Mouse (Mus musculus) forebrain, embryonic 15.5 days (tissue): ENCODE measurements around the gene Cep290. TPM values are rescaled to one million over a fixed set of nuclear protein-coding genes. Genes with fewer than 3 reads are reported as not detected.
"Not testable (repeated sequence)": the region's sequence is repeated elsewhere in the genome, so short reads cannot be mapped to it uniquely, and the experiment has no call there.

Experiments used
- ATAC-seq: fragments of 200-750 bp; cut with Nextera tagmentation; replicated peaks from 2 replicates; pipeline ENCODE4 v1.8.0; 2017; ENCODE audit warnings: mild to moderate bottlenecking, moderate TSS enrichment, moderate library complexity
- H3K27ac ChIP-seq: fragments of 300-500 bp; sonication (generic); replicated peaks from 2 replicates; pipeline ENCODE4 v1.5.1; 2015; ENCODE audit warnings: mild to moderate bottlenecking, inconsistent platforms
- H3K27me3 ChIP-seq: fragments of 300-500 bp; sonication (generic); 2 replicates; pipeline ENCODE4 v1.6.1; 2015; ENCODE audit warnings: inconsistent platforms
- H3K36me3 ChIP-seq: fragments of 300-500 bp; sonication (generic); 2 replicates; pipeline ENCODE4 v1.6.1; 2015; ENCODE audit warnings: mild to moderate bottlenecking, inconsistent platforms
- H3K4me1 ChIP-seq: fragments of 300-500 bp; sonication (generic); 2 replicates; pipeline ENCODE4 v1.6.1; 2015; ENCODE audit warnings: inconsistent platforms
- H3K4me2 ChIP-seq: fragments of 300-500 bp; sonication (generic); replicated peaks from 2 replicates; pipeline ENCODE4 v1.6.1; 2015; ENCODE audit warnings: mild to moderate bottlenecking, inconsistent platforms
- H3K4me3 ChIP-seq: fragments of 300-500 bp; sonication (generic); 2 replicates; pipeline ENCODE4 v1.5.1; 2015; ENCODE audit warnings: mild to moderate bottlenecking, inconsistent platforms
- H3K9ac ChIP-seq: fragments of 300-500 bp; sonication (generic); replicated peaks from 2 replicates; pipeline ENCODE4 v1.6.1; 2015; ENCODE audit warnings: mild to moderate bottlenecking, inconsistent platforms
- H3K9me3 ChIP-seq: fragments of 300-500 bp; sonication (generic); 2 replicates; pipeline ENCODE4 v1.6.1; 2016; ENCODE audit warnings: inconsistent platforms
- WGBS: fragments of 180-500 bp; shearing (Covaris S2); methylation state at CpG from one replicate; pipeline ENCODE4 v1.1.7; 2015; ENCODE audit warnings: mixed read lengths; 5-methylcytosine and 5-hydroxymethylcytosine counted together
- polyA plus RNA-seq: library from polyadenylated mRNA; unstranded; fragments of >200 nt; fragmentation: Nextera tagmentation; extraction: Ambion mirVana; gene quantifications from 2 replicates; pipeline ENCODE4 v1.2.1, GENCODE M21; 2015

Cep290 gene
- polyA plus RNA-seq, 1 experiment from 2014 or later, result 6.9 TPM

GRCm38 (mm10) chr10:100556566-100557175 is 69.3 kb downstream of the Cep290 start:
- Histone ChIP-seq H3K4me3 (no peak overlapping the region), H3K36me3 (peaks cover 9% of the 10 kb centered on the region), H3K27ac (no peak overlapping the region), H3K9me3 (no peaks in the 10 kb centered on the region), H3K9ac (no peak overlapping the region), H3K4me2 (no peak overlapping the region), H3K4me1 (no peaks in the 10 kb centered on the region), H3K27me3 (no peaks in the 10 kb centered on the region)
- WGBS, result 55% methylated on average over 3 of the region's 3 CpGs
- ATAC-seq, result peak; percentile 76

- H3K4me1 ChIP-seq, H3K27ac ChIP-seq, H3K9ac ChIP-seq, ATAC-seq, H3K4me3 ChIP-seq, H3K4me2 ChIP-seq, H3K9me3 ChIP-seq, H3K27me3 ChIP-seq: not testable (repeated sequence)
- WGBS, result 96% methylated on average over 3 of the region's 3 CpGs
- H3K36me3 ChIP-seq, result peaks cover 20% of the 10 kb centered on the region
Measured at GRCm38 (mm10) chr10:100560194-100560883, 73.0 kb downstream of the Cep290 start.

GRCm38 (mm10) chr10:100564112-100564511 is 76.8 kb downstream of the Cep290 start:
- peaks cover 22% of the 10 kb centered on the region for H3K36me3 ChIP-seq
- H3K9ac ChIP-seq, result no peak overlapping the region
- no peaks in the 10 kb centered on the region for H3K4me1 ChIP-seq
- no peak for ATAC-seq
- no peak overlapping the region for H3K4me3 ChIP-seq
- H3K4me2 ChIP-seq, result no peak overlapping the region
- H3K27ac ChIP-seq, result no peak overlapping the region
- 83% methylated on average over 3 of the region's 3 CpGs for WGBS
- no peaks in the 10 kb centered on the region for H3K9me3 ChIP-seq
- H3K27me3 ChIP-seq, result no peaks in the 10 kb centered on the region

- H3K27me3 ChIP-seq, result no peaks in the 10 kb centered on the region
- no peaks in the 10 kb centered on the region for H3K4me1 ChIP-seq
- H3K4me3 ChIP-seq, result no peak overlapping the region
- 93% methylated on average over 3 of the region's 3 CpGs for WGBS
- H3K9ac ChIP-seq, result no peak overlapping the region
- no peak overlapping the region for H3K4me2 ChIP-seq
- H3K9me3 ChIP-seq, result no peaks in the 10 kb centered on the region
- H3K36me3 ChIP-seq, result peaks cover 43% of the 10 kb centered on the region
- no peak for ATAC-seq
- H3K27ac ChIP-seq, result no peak overlapping the region
Measured at GRCm38 (mm10) chr10:100571707-100572106, 84.3 kb downstream of the Cep290 start.

- H3K9me3 ChIP-seq, result no peaks in the 10 kb centered on the region
- H3K4me2 ChIP-seq, result no peak overlapping the region
- no peak overlapping the region for H3K27ac ChIP-seq
- 95% methylated on average over 7 of the region's 7 CpGs for WGBS
- H3K27me3 ChIP-seq, result no peaks in the 10 kb centered on the region
- ATAC-seq, result no peak
- peaks cover 41% of the 10 kb centered on the region for H3K36me3 ChIP-seq
- no peak overlapping the region for H3K9ac ChIP-seq
- H3K4me3 ChIP-seq, result no peak overlapping the region
- no peaks in the 10 kb centered on the region for H3K4me1 ChIP-seq
Measured at GRCm38 (mm10) chr10:100574505-100575149, 87.3 kb downstream of the Cep290 start.

- H3K9ac ChIP-seq, result no peak overlapping the region
- no peaks in the 10 kb centered on the region for H3K9me3 ChIP-seq
- 93% methylated on average over 7 of the region's 7 CpGs for WGBS
- H3K4me2 ChIP-seq, result no peak overlapping the region
- peaks cover 41% of the 10 kb centered on the region for H3K36me3 ChIP-seq
- no peaks in the 10 kb centered on the region for H3K27me3 ChIP-seq
- H3K27ac ChIP-seq, result no peak overlapping the region
- H3K4me3 ChIP-seq, result no peak overlapping the region
- ATAC-seq, result no peak
- no peaks in the 10 kb centered on the region for H3K4me1 ChIP-seq
Measured at GRCm38 (mm10) chr10:100575294-100575693, 87.9 kb downstream of the Cep290 start.

- Histone ChIP-seq H3K4me1 (peaks cover 5% of the 10 kb centered on the region; the same call in 1 of the 2 replicates), H3K27me3 (no peaks in the 10 kb centered on the region), H3K9ac (no peak overlapping the region), H3K4me3 (no peak overlapping the region), H3K4me2 (no peak overlapping the region), H3K27ac (no peak overlapping the region), H3K36me3 (no peaks in the 10 kb centered on the region), H3K9me3 (no peaks in the 10 kb centered on the region)
- no peak for ATAC-seq
- 87% methylated on average over 3 of the region's 3 CpGs for WGBS
Measured at GRCm38 (mm10) chr10:100584178-100584577, 96.8 kb downstream of the Cep290 start.

GRCm38 (mm10) chr10:100588524-100588923 is 101.2 kb downstream of the Cep290 start:
- Histone ChIP-seq H3K27me3 (no peaks in the 10 kb centered on the region), H3K9me3 (no peaks in the 10 kb centered on the region), H3K27ac (peak overlapping the region; percentile 85), H3K4me3 (peak overlapping the region; percentile 92), H3K4me1 (peaks cover 5% of the 10 kb centered on the region; the same call in 1 of the 2 replicates), H3K4me2 (peak overlapping the region; percentile 70), H3K9ac (peak overlapping the region; percentile 94), H3K36me3 (no peaks in the 10 kb centered on the region)
- whole genome bisulfite sequencing, result 43% methylated on average over 7 of the region's 7 CpGs
- ATAC-seq, result no peak

- ATAC-seq, result peak; percentile 100
- H3K4me3 ChIP-seq, result peak overlapping the region; percentile 92
Measured at GRCm38 (mm10) chr10:100588932-100589388, 101.6 kb downstream of the Cep290 start.

GRCm38 (mm10) chr10:100590323-100590722 is 103.0 kb downstream of the Cep290 start, which contains the start of the genes 4930430F08Rik and 1700017N19Rik:
Gene 4930430F08Rik, minus strand, starts transcription at chr10:100590423.
Gene 1700017N19Rik, plus strand, starts transcription at chr10:100590484.
- WGBS, result 69% methylated on average over 1 of the region's 1 CpGs
- Histone ChIP-seq H3K4me2 (peak within 1 kb of the TSS; percentile 70), H3K9ac (no peak within 1 kb of the TSS), H3K9me3 (no peaks in the 10 kb centered on the region), H3K4me1 (peaks cover 5% of the 10 kb centered on the region; the same call in 1 of the 2 replicates), H3K27me3 (no peaks in the 10 kb centered on the region), H3K27ac (no peak within 1 kb of the TSS), H3K4me3 (peak within 1 kb of the TSS; percentile 92), H3K36me3 (no peaks in the 10 kb centered on the region)
- ATAC-seq, result no peak

More at GRCm38 (mm10) chr10:100588932-100589388, 101.6 kb downstream of the Cep290 start:
- Histone ChIP-seq H3K4me1 (peaks cover 5% of the 10 kb centered on the region; the same call in 1 of the 2 replicates), H3K9ac (peak overlapping the region; percentile 94), H3K9me3 (no peaks in the 10 kb centered on the region), H3K27ac (peak overlapping the region; percentile 85), H3K27me3 (no peaks in the 10 kb centered on the region), H3K36me3 (no peaks in the 10 kb centered on the region), H3K4me2 (peak overlapping the region; percentile 70)
- under 1% methylated on average over 31 of the region's 31 CpGs for WGBS

- no peak overlapping the region for H3K27ac ChIP-seq
- H3K4me2 ChIP-seq, result no peak overlapping the region
- H3K27me3 ChIP-seq, result no peaks in the 10 kb centered on the region
- no peak overlapping the region for H3K4me3 ChIP-seq
- no peaks in the 10 kb centered on the region for H3K9me3 ChIP-seq
- H3K36me3 ChIP-seq, result no peaks in the 10 kb centered on the region
- ATAC-seq, result no peak
- no peak overlapping the region for H3K9ac ChIP-seq
- H3K4me1 ChIP-seq, result no peaks in the 10 kb centered on the region
- WGBS, result 88% methylated on average over 3 of the region's 3 CpGs
Measured at GRCm38 (mm10) chr10:100598339-100598738, 111.0 kb downstream of the Cep290 start.

GRCm38 (mm10) chr10:100603511-100603910 is 116.2 kb downstream of the Cep290 start:
- Histone ChIP-seq H3K27ac (no peak overlapping the region), H3K4me2 (no peak overlapping the region), H3K36me3 (no peaks in the 10 kb centered on the region), H3K4me3 (no peak overlapping the region), H3K9me3 (no peaks in the 10 kb centered on the region), H3K9ac (no peak overlapping the region), H3K4me1 (no peaks in the 10 kb centered on the region), H3K27me3 (no peaks in the 10 kb centered on the region)
- no peak for ATAC-seq
- 81% methylated on average over 9 of the region's 9 CpGs for WGBS
